Mouse (Mus musculus) B cell, adult 67 days (primary cell): ENCODE data around the gene Gm10837. TPM values are rescaled to one million over a fixed set of nuclear protein-coding genes. Genes with fewer than 3 reads are reported as not detected.

Experiments used
- total RNA-seq, 2 experiments: library from RNA; stranded (reverse); gene quantifications; 4 replicates each; pipeline ENCODE4 v1.2.4; 2023

Gene Gm10837
- total RNA-seq, result not detected

DNA sequence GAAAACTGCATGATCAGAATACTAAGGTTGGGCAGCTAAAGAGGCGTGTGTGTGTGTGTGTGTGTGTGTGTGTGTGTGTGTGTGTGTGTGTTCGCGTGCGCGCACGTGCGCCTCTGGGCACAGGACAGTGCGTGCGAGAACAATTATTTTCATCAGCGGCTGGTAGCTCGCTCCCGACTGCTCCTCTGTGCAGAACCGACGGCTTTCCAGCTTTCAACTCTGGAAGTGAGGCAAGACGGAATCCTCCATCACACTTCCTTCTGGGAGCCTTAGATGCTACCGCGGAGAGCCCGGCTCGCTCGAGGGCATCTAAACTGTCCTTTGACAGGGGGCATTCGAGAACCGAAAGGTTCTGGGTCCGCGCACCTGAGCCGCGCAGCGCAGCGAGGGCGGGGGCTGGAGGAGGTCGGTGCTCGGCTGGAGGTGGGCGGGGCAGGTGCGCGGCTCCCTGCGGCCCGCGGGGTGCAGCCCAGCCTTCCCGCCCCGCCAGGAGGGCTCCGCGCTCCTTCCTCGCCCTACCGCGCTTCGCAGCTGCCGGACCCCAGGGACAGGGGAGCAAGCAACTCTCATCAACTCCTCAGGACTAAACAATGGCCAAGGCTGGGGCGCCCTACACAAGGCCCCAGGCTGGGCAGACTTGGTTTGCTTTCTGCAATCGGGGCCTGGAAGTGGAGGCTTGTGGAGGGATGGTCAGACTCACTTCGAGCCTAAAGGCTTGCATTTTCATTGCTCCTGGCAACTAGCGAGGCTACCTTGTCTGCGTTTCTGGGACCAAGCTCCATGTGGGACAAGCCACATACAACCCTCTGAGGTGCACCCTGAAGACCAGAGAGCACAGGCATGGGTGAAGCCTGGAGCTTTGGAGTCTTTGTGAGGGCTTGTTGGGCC lies at the start of gene Gm10837:
TSS of gene Gm10837 (plus strand) at position 146 of the 888 bp plus-strand sequence.

DNA sequence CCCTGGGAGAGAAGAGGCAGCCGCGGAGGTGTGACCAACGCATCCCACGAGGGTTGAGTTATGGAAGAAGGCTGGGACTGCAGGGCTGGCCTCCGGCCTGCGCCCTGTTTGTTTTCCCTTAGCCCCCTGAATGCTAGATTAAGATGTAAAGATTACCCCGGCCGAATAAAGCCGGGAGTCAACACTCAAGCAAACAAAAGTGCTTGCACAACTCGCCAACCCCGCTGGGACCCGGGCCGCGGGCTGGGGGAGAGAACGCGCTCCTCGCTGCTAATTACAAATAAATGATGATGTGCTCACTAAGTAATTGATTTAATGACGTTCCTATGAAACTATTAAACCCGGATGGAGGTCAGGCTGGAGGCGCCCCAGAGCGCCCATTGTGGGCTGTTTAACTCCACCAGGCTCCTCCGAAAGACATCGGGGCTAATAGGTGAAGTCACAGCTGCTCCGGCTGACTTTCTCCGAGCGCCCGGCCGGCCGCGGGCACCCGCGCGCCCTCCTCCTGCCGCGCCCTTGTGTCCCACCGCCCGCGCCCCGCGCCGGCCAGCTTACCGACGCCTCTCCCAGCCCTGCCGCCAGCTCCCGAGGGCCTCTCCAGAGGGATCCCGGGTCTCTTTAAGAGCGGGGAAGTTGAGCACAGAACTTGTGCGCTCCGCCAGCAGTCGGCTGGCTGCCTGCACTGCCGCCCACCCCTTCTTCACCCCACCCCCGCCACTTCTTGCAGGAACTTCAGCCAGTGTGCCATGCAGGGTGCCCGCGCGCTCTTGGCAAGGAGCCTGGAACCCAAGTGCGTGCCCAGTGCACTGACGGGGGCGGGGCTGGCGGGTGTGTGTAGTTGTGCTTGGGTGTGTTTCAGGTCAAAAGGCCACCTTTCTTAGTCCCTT lies 39.6 kb upstream of the Gm10837 start, which contains the start of gene Gm5089:
TSS of gene Gm5089 (minus strand) at position 620 of the 887 bp plus-strand sequence.

GRCm38 (mm10) chr14:122464763-122465741 lies 25.3 kb upstream of the Gm10837 start, which contains the start of gene Zic5:
TSS of gene Zic5 (minus strand) at chr14:122465677.

DNA sequence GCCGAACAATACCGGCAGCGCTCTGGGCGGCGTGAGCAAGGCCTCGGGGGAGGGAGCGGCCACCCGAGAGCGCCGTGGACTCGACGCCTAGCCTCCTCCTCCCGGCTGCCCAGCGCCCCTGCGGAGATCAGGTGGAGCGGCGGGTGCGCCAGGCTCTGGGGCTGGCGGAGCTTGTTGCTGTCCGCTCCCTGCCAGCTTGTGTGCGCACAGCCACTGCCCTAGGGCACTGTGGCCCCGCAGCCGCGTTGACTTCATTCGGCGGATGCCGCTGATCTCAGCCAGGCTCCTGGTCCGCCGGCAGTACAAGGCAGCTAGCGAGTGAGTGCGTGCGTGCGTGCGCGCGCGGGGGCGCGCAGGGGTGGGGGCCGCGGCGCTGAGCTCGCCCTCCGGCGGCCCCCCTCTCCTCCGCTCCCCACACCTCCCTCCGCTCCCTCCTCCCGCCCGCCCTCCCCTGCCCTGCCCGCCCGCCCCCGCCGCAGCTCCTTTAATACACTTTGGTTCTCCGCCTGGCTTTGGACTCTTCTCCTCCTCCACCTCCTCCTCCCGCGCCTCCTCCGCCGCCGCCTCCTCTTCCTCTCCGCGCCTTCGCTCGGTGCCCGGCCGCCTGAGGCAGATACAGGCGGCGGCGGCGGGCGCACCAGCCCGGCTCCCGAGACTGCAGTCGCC lies 15.4 kb upstream of the Gm10837 start, which contains the start of gene Zic2:
TSS of gene Zic2 (plus strand) at position 545 of the 666 bp plus-strand sequence.

GRCm38 (mm10) chr14:122534017-122534924 lies 43.9 kb downstream of the Gm10837 start, which contains the start of gene Pcca:
TSS of gene Pcca (plus strand) at chr14:122534324.

Other genes starting within 250 kb of the Gm10837 start
- not detected for gene Gm5089, start 39.5 kb upstream of the Gm10837 start, total RNA-seq
- not detected for gene Zic5, start 24.9 kb upstream of the Gm10837 start, total RNA-seq
- gene Zic2, start 15.2 kb upstream of the Gm10837 start, total RNA-seq, result not detected
- gene Pcca, start 43.7 kb downstream of the Gm10837 start, total RNA-seq, result 10 to 100 TPM; 23.2 to 26.4 TPM